ENCODE assay signal across 32 mouse cellular contexts in the genomic region with DNA sequence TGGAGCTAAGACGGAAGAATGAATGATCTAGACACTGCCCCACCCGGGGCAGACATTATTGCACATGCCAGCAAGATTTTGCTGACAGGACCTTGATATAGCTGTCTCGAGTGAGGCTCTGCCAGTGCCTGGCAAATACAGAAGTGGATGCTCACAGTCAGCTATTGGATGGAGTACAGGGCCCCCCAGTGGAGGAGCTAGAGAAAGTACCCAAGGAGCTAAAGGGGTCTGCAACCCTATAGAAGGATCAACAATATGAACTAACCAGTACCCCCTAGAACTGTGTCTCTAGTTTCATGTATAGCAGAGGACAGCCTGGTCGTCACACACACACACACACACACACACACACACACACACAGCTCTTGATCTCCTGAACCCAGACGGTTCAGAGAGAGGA. TPM values are rescaled to one million over a fixed set of nuclear protein-coding genes. Genes with fewer than 3 reads are reported as not detected.
A peak's percentile ranks its signal among the peaks of the same experiment; 100 is the strongest.
DNase-seq lines count a peak whose midpoint lies in the region; ATAC-seq and TF ChIP-seq lines count a peak whose summit lies in the region.
"Not testable (repeated sequence)": the region's sequence is repeated elsewhere in the genome, so short reads cannot be mapped to it uniquely, and the experiment has no call there.
"Had no signal": no experiment of that assay in that cellular context is flagged by ENCODE, and none has a peak within 500 bp of the region (broad histone marks: within the 10 kb centered on the region; RNA-seq: fewer than 3 reads in every experiment).

No protein-coding gene starts in this region.

- peak; percentile 39 for ATAC-seq in CD4-positive, CD25-positive, alpha-beta regulatory T cell, adult 4 months
- not testable (repeated sequence) for ATAC-seq in hindbrain, postnatal 0 days; midbrain, postnatal 0 days (ENCODE audit: low FRiP score); stomach, postnatal 0 days (ENCODE audit: low FRiP score, low TSS enrichment)

- TF ChIP-seq POLR2A in heart, adult 2 months (IDR thresholded peaks at IDR 0.05; ENCODE audit: insufficient read depth, low read depth, low read length) = not testable (repeated sequence)

- H3K27ac ChIP-seq in heart, adult 2 months; hindbrain, postnatal 0 days; left cerebral cortex, adult 2 months; midbrain, postnatal 0 days (ENCODE audit: low read depth, low read length); stomach, postnatal 0 days (replicated peaks): not testable (repeated sequence)

- not testable (repeated sequence) for H3K4me3 ChIP-seq in heart, adult 2 months; hindbrain, postnatal 0 days (ENCODE audit: low read length); left cerebral cortex, adult 2 months; midbrain, postnatal 0 days (ENCODE audit: low read depth, low read length); stomach, postnatal 0 days (ENCODE audit: low read depth, low read length)

- peak; percentile 23 to 31 for DNase-seq in cerebellum, postnatal 10 days
- not testable (repeated sequence) for DNase-seq in heart, adult 2 months; hindbrain, postnatal 0 days (ENCODE audit: low spot score); left cerebral cortex, adult 2 months (ENCODE audit: extremely low spot score in 1 of 2, low spot score in 2 of 2); midbrain, postnatal 0 days (ENCODE audit: low spot score); stomach, postnatal 0 days (ENCODE audit: low spot score)
- peak; percentile 14 for DNase-seq in kidney, adult 9 months

- H3K36me3 ChIP-seq in heart, adult 2 months (ENCODE audit: control insufficient read depth, insufficient read depth, low read length); hindbrain, postnatal 0 days (ENCODE audit: insufficient read depth, low read length); midbrain, postnatal 0 days (ENCODE audit: insufficient read depth, low read length); stomach, postnatal 0 days (ENCODE audit: control insufficient read depth, insufficient read depth, low read length): not testable (repeated sequence)

- TF ChIP-seq CTCF in heart, adult 2 months (IDR thresholded peaks at IDR 0.05) = peak; percentile 59
- TF ChIP-seq CTCF in hindbrain, postnatal 0 days (IDR thresholded peaks at IDR 0.05; ENCODE audit: low read depth) = peak; percentile 15; the same call in 1 of the 2 replicates
- peak; percentile 33 for TF ChIP-seq CTCF in left cerebral cortex, adult 2 months (IDR thresholded peaks at IDR 0.05)
- peak; percentile 34 for TF ChIP-seq CTCF in midbrain, postnatal 0 days (IDR thresholded peaks at IDR 0.05)
- peak; percentile 45; the same call in 1 of the 2 replicates for TF ChIP-seq CTCF in stomach, postnatal 0 days (IDR thresholded peaks at IDR 0.05; ENCODE audit: low read depth)

- intact Hi-C loops in heart, adult 2 months (cut with DNase I); left cerebral cortex, adult 2 months (cut with DNase I): not testable (repeated sequence)

- not testable (repeated sequence) for H3K4me1 ChIP-seq in heart, adult 2 months (ENCODE audit: control insufficient read depth, insufficient read depth, low read length); hindbrain, postnatal 0 days (ENCODE audit: insufficient read depth, low read length); midbrain, postnatal 0 days (ENCODE audit: insufficient read depth, low read length); stomach, postnatal 0 days (replicated peaks; ENCODE audit: control insufficient read depth, insufficient read depth)

- TF ChIP-seq EP300 in heart, adult 2 months (IDR thresholded peaks at IDR 0.05; ENCODE audit: insufficient read depth, low read depth, low read length); stomach, postnatal 0 days (optimal IDR thresholded peaks at IDR 0.05): not testable (repeated sequence)

- H3K4me2 ChIP-seq in hindbrain, postnatal 0 days (ENCODE audit: low read depth, low read length); midbrain, postnatal 0 days (ENCODE audit: low read depth, low read length, poor library complexity, severe bottlenecking); stomach, postnatal 0 days (replicated peaks; ENCODE audit: low read depth): not testable (repeated sequence)

- 45% methylated on average over 5 of the region's 5 CpGs for WGBS in heart, adult 2 months
- 57% methylated on average over 5 of the region's 5 CpGs for WGBS in hindbrain, postnatal 0 days
- 73% methylated on average over 5 of the region's 5 CpGs for WGBS in midbrain, postnatal 0 days
- WGBS in stomach, postnatal 0 days = 54% methylated on average over 5 of the region's 5 CpGs

- not testable (repeated sequence) for H3K27me3 ChIP-seq in heart, adult 2 months (ENCODE audit: control insufficient read depth, insufficient read depth, low read length); hindbrain, postnatal 0 days (ENCODE audit: insufficient read depth, low read length); midbrain, postnatal 0 days (ENCODE audit: insufficient read depth, low read length); stomach, postnatal 0 days (ENCODE audit: control insufficient read depth, insufficient read depth, low read length)

- H3K9me3 ChIP-seq in hindbrain, postnatal 0 days (ENCODE audit: low read length); midbrain, postnatal 0 days (ENCODE audit: low read length); stomach, postnatal 0 days (ENCODE audit: control insufficient read depth, low read length): not testable (repeated sequence)

- H3K9ac ChIP-seq in heart, adult 2 months (ENCODE audit: low read depth, low read length); hindbrain, postnatal 0 days (replicated peaks; ENCODE audit: low read length); midbrain, postnatal 0 days (replicated peaks; ENCODE audit: low read length, poor library complexity, severe bottlenecking); stomach, postnatal 0 days (ENCODE audit: low read length): not testable (repeated sequence)

- not testable (repeated sequence) for H3K79me2 ChIP-seq in heart, adult 2 months (replicated peaks; ENCODE audit: control insufficient read depth, insufficient read depth, low read length)

RNA-seq across cellular contexts. Expression of a gene that starts 37.4 kb away (rescaled TPM):
- not detected for polyA plus RNA-seq in CD4-positive, CD25-positive, alpha-beta regulatory T cell, adult 4 months (2017; shearing (Covaris generic))
- total RNA-seq in heart, adult 2 months (2021) = not detected
- not detected in 2 replicates for polyA plus RNA-seq in heart, adult 2 months (2012; rRNA removed)
- not detected in 2 replicates for total RNA-seq in hindbrain, postnatal 0 days (2014; rRNA removed)
- polyA plus RNA-seq in hindbrain, postnatal 0 days (2015; fragmentation: Nextera tagmentation; extraction: Ambion mirVana) = not detected in 2 replicates
- total RNA-seq in left cerebral cortex, adult 2 months (2021) = not detected
- total RNA-seq in midbrain, postnatal 0 days (2014; rRNA removed) = not detected in 2 replicates
- polyA plus RNA-seq in midbrain, postnatal 0 days (2015; fragmentation: Nextera tagmentation; extraction: Ambion mirVana) = not detected in 2 replicates
- not detected in 2 replicates for polyA plus RNA-seq in stomach, postnatal 0 days (2015; fragmentation: Nextera tagmentation; extraction: Ambion mirVana)
- total RNA-seq: adrenal gland, adult 8-10 months; G1E; gastrocnemius, postnatal 10 days; hematopoietic stem cell, adult 5-6 weeks; left cerebral cortex, postnatal 14 days; liver, adult 2 months; megakaryocyte, adult 5-6 weeks had no signal
- polyA plus RNA-seq: cortical plate, adult 2 months; embryonic facial prominence, embryonic 14.5 days; erythroblast, embryonic 14.5 days; forebrain, embryonic 11.5 days; forebrain, embryonic 16.5 days; G1E; gonadal fat pad, adult 2 months; heart, embryonic 11.5 days; heart, embryonic 16.5 days; hindbrain, embryonic 15.5 days; intestine, embryonic 16.5 days; kidney, embryonic 15.5 days; limb, embryonic 12.5 days; liver, adult 2 months; liver, embryonic 15.5 days; lung, embryonic 15.5 days; midbrain, embryonic 11.5 days; neural tube, embryonic 13.5 days; stomach, embryonic 16.5 days had no signal
